Comparison of ENCODE assay signal across 10 mouse cellular contexts in genomic region chr4:111510129-111510528, GRCm38 (mm10).
A peak's percentile ranks its signal among the peaks of the same experiment; 100 is the strongest.
DNase-seq lines count a peak whose midpoint lies in the region; ATAC-seq and TF ChIP-seq lines count a peak whose summit lies in the region.
"Had no signal": no experiment of that assay in that cellular context is flagged by ENCODE, and none has a peak within 500 bp of the region (broad histone marks: within the 10 kb centered on the region; RNA-seq: fewer than 3 reads in every experiment).

No protein-coding gene starts in this region.

- no peak for ATAC-seq in liver, postnatal 0 days
- no peak for ATAC-seq in liver, embryonic 11.5 days (replicated peaks; ENCODE audit: low FRiP score)
- peak; percentile 42; the same call in 1 of the 2 replicates for ATAC-seq in neutrophil, adult 5-6 weeks (ENCODE audit: extremely low read depth, insufficient number of reproducible peaks, low FRiP score, poor library complexity, severe bottlenecking)

- H3K9ac ChIP-seq in liver, postnatal 0 days (replicated peaks) = no peak overlapping the region
- H3K9ac ChIP-seq in liver, embryonic 11.5 days (ENCODE audit: low read depth, low read length) = no peak overlapping the region
- H3K9ac ChIP-seq: embryonic facial prominence, embryonic 12.5 days had no signal

- TF ChIP-seq POLR2A in cerebellum, adult 2 months (IDR thresholded peaks at IDR 0.05; ENCODE audit: borderline replicate concordance, insufficient read depth, low read length) = no peak

- peak; percentile 15 to 23 for DNase-seq in cerebellum, postnatal 10 days
- DNase-seq in cerebellum, adult 2 months = no peak
- DNase-seq in liver, postnatal 0 days = no peak
- DNase-seq in liver, embryonic 11.5 days (ENCODE audit: low spot score) = no peak
- DNase-seq in kidney, adult 9 months = peak; percentile 28
- DNase-seq in urinary bladder, postnatal 10 days (ENCODE audit: low spot score) = no peak
- no peak for DNase-seq in spleen, adult 12 weeks (ENCODE audit: low spot score)
- DNase-seq: lung, postnatal 14 days had no signal

- 9% methylated on average over 2 of the region's 2 CpGs for WGBS in cerebellum, adult 2 months
- 33% methylated on average over 1 of the region's 2 CpGs for WGBS in liver, postnatal 0 days (ENCODE audit: insufficient replicate concordance)
- WGBS in liver, embryonic 11.5 days = 32% methylated on average over 1 of the region's 2 CpGs

- no peaks in the 10 kb centered on the region for H3K4me1 ChIP-seq in cerebellum, adult 2 months (ENCODE audit: control insufficient read depth, insufficient read depth, low read length)
- H3K4me1 ChIP-seq in liver, postnatal 0 days (ENCODE audit: insufficient read depth) = no peaks in the 10 kb centered on the region
- no peaks in the 10 kb centered on the region; the same call in 1 of the 2 replicates for H3K4me1 ChIP-seq in liver, embryonic 11.5 days (replicated peaks; ENCODE audit: control insufficient read depth, insufficient read depth, low read length)
- H3K4me1 ChIP-seq: embryonic facial prominence, embryonic 12.5 days had no signal

- no peaks in the 10 kb centered on the region; the same call in 1 of the 2 replicates for H3K27me3 ChIP-seq in cerebellum, adult 2 months (ENCODE audit: control insufficient read depth, insufficient read depth, low read length)
- H3K27me3 ChIP-seq in liver, postnatal 0 days (ENCODE audit: insufficient read depth, low read length) = no peaks in the 10 kb centered on the region
- H3K27me3 ChIP-seq in liver, embryonic 11.5 days (replicated peaks; ENCODE audit: control insufficient read depth, insufficient read depth, low read length) = no peaks in the 10 kb centered on the region
- H3K27me3 ChIP-seq: embryonic facial prominence, embryonic 12.5 days had no signal

- no peaks in the 10 kb centered on the region for H3K36me3 ChIP-seq in liver, postnatal 0 days (replicated peaks; ENCODE audit: insufficient read depth, low read length)
- H3K36me3 ChIP-seq in liver, embryonic 11.5 days (ENCODE audit: control insufficient read depth, insufficient read depth, low read length) = no peaks in the 10 kb centered on the region
- H3K36me3 ChIP-seq: embryonic facial prominence, embryonic 12.5 days had no signal

- H3K4me3 ChIP-seq in cerebellum, adult 2 months (replicated peaks; ENCODE audit: insufficient read depth, low read depth, low read length) = no peak overlapping the region
- no peak overlapping the region for H3K4me3 ChIP-seq in liver, postnatal 0 days (ENCODE audit: low read depth, low read length)
- H3K4me3 ChIP-seq in liver, embryonic 11.5 days (ENCODE audit: low read depth, low read length) = no peak overlapping the region
- H3K4me3 ChIP-seq: embryonic facial prominence, embryonic 12.5 days had no signal

- H3K9me3 ChIP-seq in liver, postnatal 0 days (ENCODE audit: low read length) = no peaks in the 10 kb centered on the region
- H3K9me3 ChIP-seq in liver, embryonic 11.5 days (ENCODE audit: control insufficient read depth, low read length) = no peaks in the 10 kb centered on the region
- H3K9me3 ChIP-seq: embryonic facial prominence, embryonic 12.5 days had no signal

- no peak overlapping the region for H3K27ac ChIP-seq in cerebellum, adult 2 months (ENCODE audit: insufficient read depth, low read length)
- H3K27ac ChIP-seq in liver, postnatal 0 days (ENCODE audit: low read depth) = no peak overlapping the region
- H3K27ac ChIP-seq in liver, embryonic 11.5 days (ENCODE audit: low read depth, low read length) = no peak overlapping the region
- H3K27ac ChIP-seq: embryonic facial prominence, embryonic 12.5 days had no signal

- TF ChIP-seq EP300 in liver, postnatal 0 days (IDR thresholded peaks at IDR 0.05; ENCODE audit: low read depth) = no peak

- no peak overlapping the region for H3K4me2 ChIP-seq in liver, postnatal 0 days (ENCODE audit: low read depth, low read length)
- H3K4me2 ChIP-seq in liver, embryonic 11.5 days = no peak overlapping the region
- H3K4me2 ChIP-seq: embryonic facial prominence, embryonic 12.5 days had no signal

- no peak for TF ChIP-seq CTCF in cerebellum, adult 2 months (IDR thresholded peaks at IDR 0.05; ENCODE audit: borderline replicate concordance, insufficient read depth, low read depth, low read length)
- TF ChIP-seq CTCF in liver, postnatal 0 days (IDR thresholded peaks at IDR 0.05; ENCODE audit: low read depth) = peak; percentile 35

Comparison
In these comparisons a context has a peak if more than half of its experiments do, and no peak if none do; other contexts are left out.
1. DNase-seq: peak in cerebellum, postnatal 10 days (2 of 2) and kidney, adult 9 months (single experiment); none in cerebellum, adult 2 months (0 of 2), liver, postnatal 0 days (single experiment), liver, embryonic 11.5 days (single experiment), urinary bladder, postnatal 10 days (single experiment) and spleen, adult 12 weeks (single experiment).